In the genomic region with DNA sequence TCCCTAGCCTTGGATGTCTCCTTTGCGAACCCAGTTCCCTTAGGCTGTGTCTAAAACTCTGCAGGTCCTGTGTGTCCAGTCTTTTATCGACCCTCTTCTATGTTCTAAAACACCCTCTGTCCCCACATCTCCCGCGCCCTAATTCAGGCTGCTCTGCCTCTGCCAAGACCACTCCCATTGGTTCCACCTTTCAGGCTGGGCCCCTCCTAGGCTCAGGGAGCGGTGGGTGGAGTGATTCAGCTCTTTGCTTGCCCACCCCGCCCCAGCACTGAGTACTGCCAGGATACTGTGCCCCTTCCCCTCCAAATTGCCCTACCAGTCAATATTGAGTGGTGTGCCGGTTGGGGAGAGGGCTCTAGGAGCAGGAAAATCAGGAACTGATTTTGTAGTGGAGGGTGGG, we compare ENCODE assay signal across 8 mouse cellular contexts. TPM values are rescaled to one million over a fixed set of nuclear protein-coding genes. Genes with fewer than 3 reads are reported as not detected.
DNase-seq lines count a peak whose midpoint lies in the region; ATAC-seq and TF ChIP-seq lines count a peak whose summit lies in the region.

No protein-coding gene starts in this region.

- no peaks in the 10 kb centered on the region for H3K9me3 ChIP-seq in forebrain, embryonic 10.5 days
- no peaks in the 10 kb centered on the region for H3K9me3 ChIP-seq in forebrain, postnatal 0 days (ENCODE audit: low read length)
- no peaks in the 10 kb centered on the region for H3K9me3 ChIP-seq in kidney, postnatal 0 days (replicated peaks; ENCODE audit: low read length)
- no peaks in the 10 kb centered on the region for H3K9me3 ChIP-seq in limb, embryonic 11.5 days (ENCODE audit: control insufficient read depth, low read length)
- H3K9me3 ChIP-seq in neural tube, embryonic 14.5 days (ENCODE audit: control insufficient read depth, low read length): no peaks in the 10 kb centered on the region

- no peak overlapping the region for H3K9ac ChIP-seq in forebrain, postnatal 0 days
- H3K9ac ChIP-seq in kidney, postnatal 0 days (ENCODE audit: low read depth, low read length): no peak overlapping the region
- H3K9ac ChIP-seq in limb, embryonic 11.5 days (ENCODE audit: low read length): no peak overlapping the region
- H3K9ac ChIP-seq in neural tube, embryonic 14.5 days (replicated peaks; ENCODE audit: low read depth, low read length): no peak overlapping the region

- peaks cover 24% of the 10 kb centered on the region for H3K4me1 ChIP-seq in forebrain, embryonic 10.5 days
- H3K4me1 ChIP-seq in forebrain, postnatal 0 days (ENCODE audit: insufficient read depth): no peaks in the 10 kb centered on the region
- H3K4me1 ChIP-seq in kidney, postnatal 0 days (replicated peaks; ENCODE audit: insufficient read depth, low read length): peaks cover 13% of the 10 kb centered on the region; the same call in 1 of the 2 replicates
- H3K4me1 ChIP-seq in limb, embryonic 11.5 days (ENCODE audit: control insufficient read depth, insufficient read depth, low read length): peaks cover 13% of the 10 kb centered on the region
- H3K4me1 ChIP-seq in neural tube, embryonic 14.5 days (ENCODE audit: control insufficient read depth, insufficient read depth, low read length): peaks cover 12% of the 10 kb centered on the region

- 5% methylated on average over 7 of the region's 7 CpGs for WGBS in forebrain, embryonic 10.5 days
- 9% methylated on average over 7 of the region's 7 CpGs for WGBS in forebrain, postnatal 0 days
- WGBS in kidney, postnatal 0 days: 12% methylated on average over 7 of the region's 7 CpGs
- WGBS in limb, embryonic 11.5 days: 5% methylated on average over 7 of the region's 7 CpGs
- WGBS in neural tube, embryonic 14.5 days: 3% methylated on average over 7 of the region's 7 CpGs

- H3K4me2 ChIP-seq in forebrain, postnatal 0 days (ENCODE audit: low read depth): no peak overlapping the region
- H3K4me2 ChIP-seq in kidney, postnatal 0 days (ENCODE audit: low read length): 0 out of 2 replicates have a peak overlapping the region, but pooled peaks have one; percentile 96
- H3K4me2 ChIP-seq in limb, embryonic 11.5 days (ENCODE audit: low read depth, severe bottlenecking): peak overlapping the region; percentile 90; the same call in 1 of the 2 replicates
- peak overlapping the region; percentile 86 for H3K4me2 ChIP-seq in neural tube, embryonic 14.5 days (ENCODE audit: low read depth, low read length)

- peak overlapping the region; percentile 61 for H3K4me3 ChIP-seq in forebrain, embryonic 10.5 days
- no peak overlapping the region for H3K4me3 ChIP-seq in forebrain, postnatal 0 days (ENCODE audit: low read depth, low read length)
- H3K4me3 ChIP-seq in kidney, postnatal 0 days (replicated peaks; ENCODE audit: low read depth, low read length): peak overlapping the region; percentile 38; the same call in 1 of the 2 replicates
- H3K4me3 ChIP-seq in limb, embryonic 11.5 days (ENCODE audit: low read depth, low read length): no peak overlapping the region
- H3K4me3 ChIP-seq in neural tube, embryonic 14.5 days (ENCODE audit: low read depth, low read length): no peak overlapping the region; the same call in 1 of the 2 replicates

- no peak for DNase-seq in forebrain, embryonic 10.5 days (ENCODE audit: extremely low spot score, low spot score)
- no peak for DNase-seq in forebrain, postnatal 0 days
- no peak for DNase-seq in kidney, postnatal 0 days (ENCODE audit: low spot score)
- DNase-seq in kidney, postnatal 36 days: no peak
- DNase-seq in limb, embryonic 11.5 days (ENCODE audit: low spot score): no peak
- DNase-seq in frontal cortex, postnatal 36 days (ENCODE audit: low spot score in 2 of 2): no peak

- ATAC-seq in forebrain, postnatal 0 days: no peak
- ATAC-seq in kidney, postnatal 0 days (replicated peaks; ENCODE audit: low FRiP score, low read depth): no peak
- no peak for ATAC-seq in limb, embryonic 11.5 days (ENCODE audit: insufficient number of reproducible peaks, low FRiP score, low TSS enrichment, low read depth)
- no peak for ATAC-seq in neural tube, embryonic 14.5 days (ENCODE audit: low read depth)
- ATAC-seq in granulocyte monocyte progenitor cell, adult 5-6 weeks (replicated peaks; ENCODE audit: poor library complexity, severe bottlenecking): no peak

- TF ChIP-seq CTCF in forebrain, postnatal 0 days (IDR thresholded peaks at IDR 0.05; ENCODE audit: low read depth): no peak
- TF ChIP-seq CTCF in kidney, postnatal 0 days (IDR thresholded peaks at IDR 0.05; ENCODE audit: low read depth): no peak

- H3K27ac ChIP-seq in forebrain, embryonic 10.5 days: no peak overlapping the region
- H3K27ac ChIP-seq in forebrain, postnatal 0 days (ENCODE audit: low read depth, low read length): no peak overlapping the region
- no peak overlapping the region for H3K27ac ChIP-seq in kidney, postnatal 0 days
- no peak overlapping the region for H3K27ac ChIP-seq in limb, embryonic 11.5 days (replicated peaks; ENCODE audit: low read depth, low read length)
- H3K27ac ChIP-seq in neural tube, embryonic 14.5 days (ENCODE audit: low read depth, low read length): no peak overlapping the region

- peaks cover 100% of the 10 kb centered on the region for H3K27me3 ChIP-seq in forebrain, embryonic 10.5 days (ENCODE audit: poor library complexity, severe bottlenecking)
- H3K27me3 ChIP-seq in forebrain, postnatal 0 days (ENCODE audit: insufficient read depth, low read length): peaks cover 26% of the 10 kb centered on the region
- H3K27me3 ChIP-seq in kidney, postnatal 0 days (ENCODE audit: insufficient read depth, low read length): peaks cover 38% of the 10 kb centered on the region
- peaks cover 57% of the 10 kb centered on the region for H3K27me3 ChIP-seq in limb, embryonic 11.5 days (ENCODE audit: control insufficient read depth, insufficient read depth, low read length)
- peaks cover 27% of the 10 kb centered on the region for H3K27me3 ChIP-seq in neural tube, embryonic 14.5 days (ENCODE audit: control insufficient read depth, insufficient read depth, low read length)

- no peaks in the 10 kb centered on the region for H3K36me3 ChIP-seq in forebrain, embryonic 10.5 days (replicated peaks)
- no peaks in the 10 kb centered on the region for H3K36me3 ChIP-seq in forebrain, postnatal 0 days (ENCODE audit: insufficient read depth)
- no peaks in the 10 kb centered on the region for H3K36me3 ChIP-seq in kidney, postnatal 0 days (ENCODE audit: insufficient read depth, low read length)
- no peaks in the 10 kb centered on the region; the same call in 1 of the 2 replicates for H3K36me3 ChIP-seq in limb, embryonic 11.5 days (ENCODE audit: control insufficient read depth, insufficient read depth, low read length)
- H3K36me3 ChIP-seq in neural tube, embryonic 14.5 days (ENCODE audit: control insufficient read depth, insufficient read depth, low read length): no peaks in the 10 kb centered on the region

RNA-seq across cellular contexts. Expression of a gene that starts 0.5 kb away (rescaled TPM):
- polyA plus RNA-seq in forebrain, embryonic 10.5 days (2016; fragmentation: Nextera tagmentation; extraction: Ambion mirVana): 0.07 and 0.10 TPM in 2 replicates
- total RNA-seq in forebrain, postnatal 0 days (2014; rRNA removed): 0.86 and 1.5 TPM in 2 replicates
- polyA plus RNA-seq in forebrain, postnatal 0 days (2015; fragmentation: Nextera tagmentation; extraction: Ambion mirVana): 1.8 and 2.1 TPM in 2 replicates
- polyA plus RNA-seq in kidney, postnatal 0 days (2015; fragmentation: Nextera tagmentation; extraction: Ambion mirVana): 0.51 and 0.63 TPM in 2 replicates
- 0.12 and 0.13 TPM in 2 replicates for polyA plus RNA-seq in limb, embryonic 11.5 days (2014; fragmentation: Nextera tagmentation; extraction: Ambion mirVana)
- polyA plus RNA-seq in neural tube, embryonic 14.5 days (2014; fragmentation: Nextera tagmentation; extraction: Ambion mirVana): 1.8 and 3.5 TPM in 2 replicates
- total RNA-seq in granulocyte monocyte progenitor cell, adult 5-6 weeks (2014; fragmentation: Nextera tagmentation): not detected in 2 replicates
- not detected in 2 replicates for total RNA-seq in granulocyte monocyte progenitor cell, adult 5-6 weeks (2017)

Comparison
In these comparisons a context has a peak if more than half of its experiments do, and no peak if none do; other contexts are left out.
1. H3K4me3 ChIP-seq: peak in forebrain, embryonic 10.5 days (single experiment) and kidney, postnatal 0 days (single experiment); none in forebrain, postnatal 0 days (single experiment), limb, embryonic 11.5 days (single experiment) and neural tube, embryonic 14.5 days (single experiment).